Comparison of ENCODE assay signal across 30 mouse cellular contexts in genomic region chr2:174717857-174718256, GRCm38 (mm10). TPM values are rescaled to one million over a fixed set of nuclear protein-coding genes. Genes with fewer than 3 reads are reported as not detected.
"Had no signal": no experiment of that assay in that cellular context is flagged by ENCODE, and none has a peak within 500 bp of the region (broad histone marks: within the 10 kb centered on the region; RNA-seq: fewer than 3 reads in every experiment).

No protein-coding gene starts in this region.

- H3K27me3 ChIP-seq: embryonic facial prominence, embryonic 12.5 days; embryonic facial prominence, embryonic 13.5 days; embryonic facial prominence, embryonic 15.5 days; forebrain, embryonic 12.5 days; forebrain, embryonic 13.5 days; forebrain, embryonic 15.5 days had no signal

- H3K36me3 ChIP-seq: embryonic facial prominence, embryonic 10.5 days; embryonic facial prominence, embryonic 12.5 days; embryonic facial prominence, embryonic 13.5 days; embryonic facial prominence, embryonic 15.5 days; forebrain, embryonic 10.5 days; forebrain, embryonic 12.5 days; forebrain, embryonic 15.5 days had no signal

- H3K9me3 ChIP-seq: embryonic facial prominence, embryonic 10.5 days; embryonic facial prominence, embryonic 12.5 days; embryonic facial prominence, embryonic 13.5 days; embryonic facial prominence, embryonic 15.5 days; forebrain, embryonic 10.5 days; forebrain, embryonic 12.5 days; forebrain, embryonic 13.5 days; forebrain, embryonic 15.5 days had no signal

- DNase-seq: cerebellum, adult 8-10 months; cerebellum, adult 9-10 months; cerebellum, adult 9-11 months; cerebellum, postnatal 10 days; cerebellum, postnatal 14 days; cerebellum, postnatal 25 days; cerebellum, postnatal 36 days; embryo, embryonic 11 days; forebrain, postnatal 0 days; gastrocnemius, adult 2 months; gastrocnemius, postnatal 10 days; gastrocnemius, postnatal 14 days; gastrocnemius, postnatal 25 days; gastrocnemius, postnatal 36 days; heart, adult 11 months; heart, adult 18-20 months; heart, adult 2 months had no signal

- ATAC-seq: forebrain, embryonic 13.5 days; forebrain, embryonic 14.5 days; forebrain, embryonic 15.5 days; forebrain, embryonic 16.5 days; forebrain, postnatal 0 days had no signal

- H3K9ac ChIP-seq: embryonic facial prominence, embryonic 12.5 days; embryonic facial prominence, embryonic 13.5 days; embryonic facial prominence, embryonic 15.5 days; forebrain, embryonic 12.5 days; forebrain, embryonic 13.5 days; forebrain, embryonic 15.5 days; forebrain, postnatal 0 days had no signal

- H3K4me3 ChIP-seq: embryonic facial prominence, embryonic 10.5 days; embryonic facial prominence, embryonic 12.5 days; embryonic facial prominence, embryonic 13.5 days; embryonic facial prominence, embryonic 15.5 days; erythroblast, embryonic 14.5 days; forebrain, embryonic 10.5 days; forebrain, embryonic 12.5 days; forebrain, embryonic 13.5 days; forebrain, embryonic 15.5 days; gastrocnemius, adult 2 months; heart, adult 2 months had no signal

- H3K27ac ChIP-seq: embryonic facial prominence, embryonic 10.5 days; embryonic facial prominence, embryonic 12.5 days; embryonic facial prominence, embryonic 13.5 days; embryonic facial prominence, embryonic 15.5 days; forebrain, embryonic 10.5 days; forebrain, embryonic 12.5 days; forebrain, embryonic 13.5 days; forebrain, embryonic 15.5 days; gastrocnemius, adult 2 months; heart, adult 2 months had no signal

- H3K4me1 ChIP-seq: embryonic facial prominence, embryonic 10.5 days; embryonic facial prominence, embryonic 12.5 days; embryonic facial prominence, embryonic 13.5 days; embryonic facial prominence, embryonic 15.5 days; forebrain, embryonic 12.5 days; forebrain, embryonic 13.5 days; forebrain, embryonic 15.5 days had no signal

RNA-seq across cellular contexts. Expression of gene Edn3, which starts 42.6 kb away (rescaled TPM):
- total RNA-seq: common myeloid progenitor, adult 5-6 weeks; granulocyte monocyte progenitor cell, adult 5-6 weeks had no signal
- polyA plus RNA-seq: erythroblast, embryonic 14.5 days had no signal
